Mouse (Mus musculus) heart, embryonic 14.5 days (tissue): ENCODE measurements around the gene Padi1. TPM values are rescaled to one million over a fixed set of nuclear protein-coding genes. Genes with fewer than 3 reads are reported as not detected.

Experiments
- ATAC-seq: fragments of 200-750 bp; cut with Nextera tagmentation; 2 replicates; pipeline ENCODE4 v1.8.0; 2017; ENCODE audit warnings: low read depth, moderate TSS enrichment; ENCODE audit not compliant: insufficient number of reproducible peaks, insufficient read depth, low FRiP score
- H3K27ac ChIP-seq, 2 experiments: fragments of 200-500 bp in 1 of 2; fragments of 300-500 bp in 1 of 2; sonication (generic) in 1 of 2; replicated peaks in 1 of 2; 2 replicates each; pipeline ENCODE4 v1.5.1; 2012 to 2014; ENCODE audit warnings: low read depth in 2 of 2, low read length in 2 of 2, control low read depth in 1 of 2, mild to moderate bottlenecking in 1 of 2, mixed read lengths in 1 of 2; ENCODE audit not compliant: control insufficient read depth in 1 of 2, insufficient read depth in 1 of 2
- H3K27me3 ChIP-seq: fragments of 300-500 bp; sonication (generic); 2 replicates; pipeline ENCODE4 v1.6.1; 2014; ENCODE audit warnings: mild to moderate bottlenecking, low read length, control low read depth; ENCODE audit not compliant: control insufficient read depth, insufficient read depth
- H3K36me3 ChIP-seq: fragments of 300-500 bp; sonication (generic); 2 replicates; pipeline ENCODE4 v1.6.1; 2014; ENCODE audit warnings: mild to moderate bottlenecking, control low read depth, low read length, mixed read lengths; ENCODE audit not compliant: control insufficient read depth, insufficient read depth
- H3K4me1 ChIP-seq, 2 experiments: fragments of 200-500 bp in 1 of 2; fragments of 300-500 bp in 1 of 2; sonication (generic) in 1 of 2; 2 replicates each; pipeline ENCODE4 v1.6.1; 2012 to 2014; ENCODE audit warnings: low read length in 2 of 2, control low read depth in 1 of 2, mixed read lengths in 1 of 2; ENCODE audit not compliant: control insufficient read depth in 2 of 2, insufficient read depth in 2 of 2
- H3K4me2 ChIP-seq: fragments of 300-500 bp; sonication (generic); 2 replicates; pipeline ENCODE4 v1.6.1; 2014; ENCODE audit warnings: mild to moderate bottlenecking, low read length
- H3K4me3 ChIP-seq, 2 experiments: fragments of 200-500 bp in 1 of 2; fragments of 300-500 bp in 1 of 2; sonication (generic) in 1 of 2; 2 replicates each; pipeline ENCODE4 v1.5.1; 2012 to 2014; ENCODE audit warnings: low read length in 2 of 2, mild to moderate bottlenecking in 2 of 2, control low read depth in 1 of 2, low read depth in 1 of 2, moderate library complexity in 1 of 2; ENCODE audit not compliant: control insufficient read depth in 1 of 2, insufficient read depth in 1 of 2
- H3K9ac ChIP-seq: fragments of 300-500 bp; sonication (generic); 2 replicates; pipeline ENCODE4 v1.6.1; 2014; ENCODE audit warnings: mild to moderate bottlenecking, low read length
- H3K9me3 ChIP-seq: fragments of 300-500 bp; sonication (generic); 2 replicates; pipeline ENCODE4 v1.6.1; 2016; ENCODE audit warnings: low read length, control low read depth; ENCODE audit not compliant: control insufficient read depth
- WGBS: fragments of 180-500 bp; shearing (Covaris S2); extraction: QIAGEN DNeasy Blood & Tissue Kit; methylation state at CpG from one replicate; pipeline ENCODE4 v1.1.7; 2014; 5-methylcytosine and 5-hydroxymethylcytosine counted together
- polyA plus RNA-seq: library from polyadenylated mRNA; unstranded; fragments of >200 nt; fragmentation: Nextera tagmentation; extraction: Ambion mirVana; gene quantifications from 2 replicates; pipeline ENCODE4 v1.2.1, GENCODE M21; 2014

Gene Padi1
- polyA plus RNA-seq, 1 experiment from 2014 or later, result 0.09 TPM

DNA sequence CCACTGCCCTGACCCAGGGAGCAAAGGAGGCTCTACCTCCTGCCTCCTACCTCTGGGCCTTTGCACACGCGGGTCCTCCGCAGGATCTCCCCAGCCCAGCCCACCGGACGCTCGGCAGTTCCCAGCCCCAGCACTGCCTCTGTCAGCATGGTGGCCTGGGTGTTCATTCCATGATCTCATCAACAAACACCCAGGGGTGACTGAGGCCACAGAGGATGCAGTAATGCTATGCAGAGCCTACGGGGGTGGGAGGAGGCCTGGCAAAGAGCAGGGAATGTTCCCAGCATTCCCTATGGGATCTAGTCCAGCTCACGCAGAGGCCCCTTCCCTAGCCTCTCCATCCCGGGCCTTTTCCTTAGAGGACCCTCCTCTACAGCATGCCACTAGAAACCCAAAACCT lies 50.9 kb downstream of the Padi1 start:
- Histone ChIP-seq H3K4me1 (peaks cover 5 to 7% of the 10 kb centered on the region in 2 experiments; a peak in 3 of 4 replicates), H3K27ac (no peak overlapping the region), H3K9ac (no peak overlapping the region), H3K27me3 (no peaks in the 10 kb centered on the region), H3K4me3 (no peak overlapping the region), H3K36me3 (no peaks in the 10 kb centered on the region), H3K9me3 (no peaks in the 10 kb centered on the region), H3K4me2 (no peak overlapping the region)
- no peak for ATAC-seq
- 74% methylated on average over 9 of the region's 9 CpGs for WGBS

GRCm38 (mm10) chr4:140793795-140794194 lies 51.8 kb downstream of the Padi1 start:
- H3K4me3 ChIP-seq, result no peak overlapping the region
- H3K9me3 ChIP-seq, result no peaks in the 10 kb centered on the region
- H3K4me2 ChIP-seq, result no peak overlapping the region
- no peak overlapping the region for H3K9ac ChIP-seq
- H3K4me1 ChIP-seq, result peaks cover 7 to 9% of the 10 kb centered on the region in 2 experiments; a peak in 3 of 4 replicates
- no peaks in the 10 kb centered on the region for H3K27me3 ChIP-seq
- H3K36me3 ChIP-seq, result no peaks in the 10 kb centered on the region
- WGBS, result 66% methylated on average over 9 of the region's 9 CpGs
- no peak for ATAC-seq
- H3K27ac ChIP-seq, result no peak overlapping the region

DNA sequence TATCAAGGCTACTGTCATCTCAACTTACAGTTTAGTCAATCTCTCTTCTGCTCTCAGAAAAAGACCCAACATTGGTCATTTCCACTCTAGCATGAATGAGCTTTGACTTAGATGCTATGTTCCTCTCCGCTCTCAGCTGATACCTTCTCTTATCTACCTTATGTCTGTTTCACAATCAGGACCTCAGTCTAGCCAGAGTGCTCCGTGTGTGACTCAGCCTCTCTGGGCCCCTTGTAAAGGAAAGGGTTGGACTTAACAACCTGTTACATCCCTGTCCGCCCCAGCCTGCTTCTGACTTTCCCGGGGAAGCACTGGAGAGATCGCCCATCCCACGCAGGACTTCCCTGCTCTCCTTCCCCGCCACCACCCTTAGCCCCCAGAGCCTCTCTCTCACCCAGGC lies 53.0 kb downstream of the Padi1 start:
- no peak overlapping the region for H3K27ac ChIP-seq
- no peaks in the 10 kb centered on the region for H3K36me3 ChIP-seq
- no peak overlapping the region for H3K4me3 ChIP-seq
- no peak overlapping the region for H3K9ac ChIP-seq
- WGBS, result 76% methylated on average over 7 of the region's 7 CpGs
- no peaks in the 10 kb centered on the region for H3K27me3 ChIP-seq
- H3K4me1 ChIP-seq, result peaks cover 7 to 9% of the 10 kb centered on the region in 2 experiments; a peak in 3 of 4 replicates
- H3K9me3 ChIP-seq, result no peaks in the 10 kb centered on the region
- no peak overlapping the region for H3K4me2 ChIP-seq
- ATAC-seq, result no peak

- no peaks in the 10 kb centered on the region for H3K27me3 ChIP-seq
- H3K4me2 ChIP-seq, result no peak overlapping the region
- H3K4me3 ChIP-seq, result no peak overlapping the region
- WGBS, result 84% methylated on average over 16 of the region's 16 CpGs
- H3K9me3 ChIP-seq, result no peaks in the 10 kb centered on the region
- H3K36me3 ChIP-seq, result no peaks in the 10 kb centered on the region
- no peak overlapping the region for H3K27ac ChIP-seq
- no peak for ATAC-seq
- peaks cover 4 to 9% of the 10 kb centered on the region in 2 experiments; a peak in 3 of 4 replicates for H3K4me1 ChIP-seq
- H3K9ac ChIP-seq, result no peak overlapping the region
These were observed 54.5 kb downstream of the Padi1 start for GRCm38 (mm10) chr4:140791071-140791470.

GRCm38 (mm10) chr4:140789983-140790382 lies 55.6 kb downstream of the Padi1 start:
- Histone ChIP-seq H3K4me2 (no peak overlapping the region), H3K4me3 (no peak overlapping the region), H3K27ac (no peak overlapping the region; a peak in 1 of 4 replicates), H3K27me3 (no peaks in the 10 kb centered on the region), H3K4me1 (peaks cover 4 to 9% of the 10 kb centered on the region in 2 experiments; a peak in 3 of 4 replicates), H3K9me3 (no peaks in the 10 kb centered on the region), H3K36me3 (no peaks in the 10 kb centered on the region), H3K9ac (no peak overlapping the region)
- ATAC-seq, result no peak
- 86% methylated on average over 4 of the region's 4 CpGs for WGBS

GRCm38 (mm10) chr4:140788983-140789382 lies 56.6 kb downstream of the Padi1 start:
- peaks cover 4 to 9% of the 10 kb centered on the region in 2 experiments; a peak in 3 of 4 replicates for H3K4me1 ChIP-seq
- H3K4me3 ChIP-seq, result no peak overlapping the region
- H3K9me3 ChIP-seq, result no peaks in the 10 kb centered on the region
- H3K27me3 ChIP-seq, result no peaks in the 10 kb centered on the region
- no peak overlapping the region for H3K27ac ChIP-seq
- no peak overlapping the region for H3K9ac ChIP-seq
- H3K4me2 ChIP-seq, result no peak overlapping the region
- 47% methylated on average over 6 of the region's 6 CpGs for WGBS
- no peak for ATAC-seq
- no peaks in the 10 kb centered on the region for H3K36me3 ChIP-seq

- 80% methylated on average over 6 of the region's 6 CpGs for WGBS
- no peak for ATAC-seq
- Histone ChIP-seq H3K9me3 (no peaks in the 10 kb centered on the region), H3K36me3 (no peaks in the 10 kb centered on the region), H3K4me3 (no peak overlapping the region), H3K27ac (no peak overlapping the region), H3K4me1 (peaks cover 4 to 9% of the 10 kb centered on the region in 2 experiments; a peak in 3 of 4 replicates), H3K4me2 (no peak overlapping the region), H3K9ac (no peak overlapping the region), H3K27me3 (no peaks in the 10 kb centered on the region)
These were observed 57.3 kb downstream of the Padi1 start for GRCm38 (mm10) chr4:140788264-140788663.

- Histone ChIP-seq H3K4me2 (no peak overlapping the region), H3K36me3 (no peaks in the 10 kb centered on the region), H3K9me3 (no peaks in the 10 kb centered on the region), H3K4me1 (peaks cover 4 to 9% of the 10 kb centered on the region in 2 experiments; a peak in 3 of 4 replicates), H3K27me3 (no peaks in the 10 kb centered on the region), H3K4me3 (no peak overlapping the region), H3K27ac (no peak overlapping the region), H3K9ac (no peak overlapping the region)
- WGBS, result 63% methylated on average over 4 of the region's 4 CpGs
- no peak for ATAC-seq
These were observed 58.2 kb downstream of the Padi1 start for GRCm38 (mm10) chr4:140787414-140787813.
